Mouse (Mus musculus) G1E (cell line): ENCODE measurements at regions not wholly inside any gene's neighbourhood (a gene's known extent, or its start where the extent isn't known, plus 50 kb on each side); places are given as distances from the start of the nearest gene placed in this dataset.

Source experiments
- ATAC-seq: 2 replicates; pipeline ENCODE4 v1.8.0; 2016; ENCODE audit warnings: mild to moderate bottlenecking; ENCODE audit not compliant: insufficient number of reproducible peaks, poor library complexity, low FRiP score, severe bottlenecking; ENCODE audit errors: extremely low read depth
- DNase-seq: peaks from one replicate; pipeline ENCODE4 v3.0.0; 2012; ENCODE audit warnings: low spot score
- H3K27me3 ChIP-seq: 2 replicates; pipeline ENCODE4 v1.6.1; 2012; ENCODE audit warnings: mild to moderate bottlenecking, low read length, inconsistent platforms; ENCODE audit not compliant: insufficient read depth
- H3K36me3 ChIP-seq: replicated peaks from 2 replicates; pipeline ENCODE3; 2012; ENCODE audit warnings: mild to moderate bottlenecking, inconsistent platforms
- H3K4me1 ChIP-seq: 2 replicates; pipeline ENCODE4 v1.6.1; 2012; ENCODE audit warnings: low read depth, low read length, inconsistent platforms, mixed read lengths; ENCODE audit not compliant: insufficient read depth
- H3K4me3 ChIP-seq: 2 replicates; pipeline ENCODE4 v1.5.1; 2012; ENCODE audit warnings: low read depth, mild to moderate bottlenecking, inconsistent platforms, low read length, moderate library complexity, mixed read lengths
- H3K9me3 ChIP-seq: replicated peaks from 2 replicates; pipeline ENCODE4 v1.6.1; 2012; ENCODE audit warnings: inconsistent platforms
- CTCF ChIP-seq: IDR thresholded peaks from 2 replicates; pipeline ENCODE4 v1.5.1; 2012; ENCODE audit warnings: low read depth, low read length, inconsistent platforms, mixed read lengths
- GATA1 ChIP-seq: IDR thresholded peaks from 2 replicates; pipeline ENCODE4 v1.6.1; 2012; ENCODE audit warnings: borderline replicate concordance, low read length, inconsistent platforms, mixed read lengths
- GATA2 ChIP-seq: IDR thresholded peaks from 2 replicates; pipeline ENCODE4 v1.6.1; 2012; ENCODE audit warnings: low read depth, low read length, inconsistent platforms, borderline replicate concordance
- POLR2AphosphoS5 ChIP-seq: IDR thresholded peaks from 2 replicates; pipeline ENCODE4 v1.6.1; 2012; ENCODE audit warnings: low read depth, low read length, inconsistent platforms; ENCODE audit not compliant: insufficient replicate concordance
- TAL1 ChIP-seq: conservative IDR thresholded peaks from 2 replicates; pipeline ENCODE4 v1.6.1; 2012; ENCODE audit warnings: low read depth, low read length, inconsistent platforms, mixed read lengths

GRCm38 (mm10) chr5:101558279-101558987 is 106.4 kb downstream of the Nkx6-1 start:
- no peaks in the 10 kb centered on the region for H3K27me3 ChIP-seq
- H3K36me3 ChIP-seq = no peaks in the 10 kb centered on the region
- no peak for DNase-seq
- peaks cover 32% of the 10 kb centered on the region for H3K9me3 ChIP-seq
- TF ChIP-seq GATA1 = no peak
- TF ChIP-seq POLR2AphosphoS5 = no peak
- no peak for TF ChIP-seq TAL1
- TF ChIP-seq GATA2 = no peak
- no peak for TF ChIP-seq CTCF
- no peaks in the 10 kb centered on the region for H3K4me1 ChIP-seq
- ATAC-seq = no peak
- H3K4me3 ChIP-seq = no peak overlapping the region

DNA sequence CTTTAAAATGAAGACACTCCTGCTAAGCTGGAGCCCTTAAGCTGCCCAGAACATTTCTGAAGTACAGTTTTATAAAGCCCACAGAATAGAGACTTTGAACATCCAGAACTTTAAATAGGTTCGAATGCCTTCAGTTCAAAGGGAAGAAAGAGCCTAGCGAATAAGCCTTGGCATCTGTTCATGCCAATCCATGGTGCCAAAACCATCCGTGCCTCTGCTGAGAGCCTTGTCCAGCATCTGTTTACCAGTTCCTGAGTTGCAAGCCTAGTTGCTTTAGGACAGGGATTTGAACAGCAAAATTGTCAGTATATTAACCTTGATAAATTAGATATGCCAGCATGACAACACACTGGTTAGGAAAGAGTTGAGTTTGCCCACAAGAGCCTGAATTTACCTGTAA is 107.6 kb downstream of the Nkx6-1 start:
- Histone ChIP-seq H3K4me1 (no peaks in the 10 kb centered on the region), H3K36me3 (no peaks in the 10 kb centered on the region), H3K9me3 (peaks cover 34% of the 10 kb centered on the region), H3K27me3 (no peaks in the 10 kb centered on the region), H3K4me3 (no peak overlapping the region)
- DNase-seq = no peak
- no peak for ATAC-seq
- no peak for TF ChIP-seq POLR2AphosphoS5
- TF ChIP-seq GATA2 = no peak
- no peak for TF ChIP-seq CTCF
- TF ChIP-seq TAL1 = no peak
- no peak for TF ChIP-seq GATA1

DNA sequence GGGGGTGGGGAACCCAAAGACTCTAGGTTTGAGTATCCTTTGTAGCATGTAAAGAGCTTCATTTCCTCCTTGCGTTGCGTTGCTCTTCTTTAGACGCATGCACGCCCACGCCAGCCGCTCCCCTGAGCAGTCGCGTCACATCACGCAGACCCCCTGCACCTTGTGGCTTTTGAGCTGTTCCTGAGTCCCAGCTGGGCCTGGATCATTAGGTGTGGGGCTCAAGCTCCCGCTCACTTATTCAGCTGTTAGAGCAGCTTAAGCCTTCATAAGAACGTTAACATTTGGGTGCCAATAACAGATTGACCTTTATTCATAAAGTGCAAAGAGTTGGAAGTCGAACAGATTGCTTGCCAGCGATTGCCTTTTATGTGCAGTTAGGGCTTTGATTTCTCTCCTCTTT is 121.5 kb downstream of the Nkx6-1 start:
- TF ChIP-seq GATA2 (no peak), POLR2AphosphoS5 (no peak)
- H3K36me3 ChIP-seq = no peaks in the 10 kb centered on the region
- H3K9me3 ChIP-seq = peaks cover 47% of the 10 kb centered on the region
- H3K4me3 ChIP-seq = no peak overlapping the region
- ATAC-seq (no peak), DNase-seq (no peak)
- no peaks in the 10 kb centered on the region for H3K4me1 ChIP-seq
- no peaks in the 10 kb centered on the region for H3K27me3 ChIP-seq

DNA sequence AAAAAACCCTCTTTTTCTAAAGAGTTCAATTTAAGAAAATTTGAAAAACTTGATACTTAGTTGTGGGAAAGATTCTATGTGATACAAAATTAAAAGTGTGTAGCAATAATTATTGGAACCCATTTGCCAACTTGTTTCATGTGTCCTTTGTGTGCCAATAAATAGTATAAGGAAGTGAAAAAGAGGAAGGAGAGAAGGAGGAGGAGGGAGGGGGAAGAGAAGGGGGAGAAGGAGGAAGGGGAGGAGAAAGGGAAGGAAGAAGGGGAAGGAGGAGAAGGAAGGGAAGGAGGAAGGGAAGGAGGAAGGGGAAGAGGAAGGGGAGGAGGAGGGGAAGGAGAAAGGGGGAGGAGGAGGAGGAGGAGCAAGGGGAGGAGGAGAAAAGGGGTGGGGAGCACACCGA is 125.0 kb downstream of the Nkx6-1 start:
- H3K36me3 ChIP-seq = no peaks in the 10 kb centered on the region
- TF ChIP-seq CTCF (no peak), POLR2AphosphoS5 (no peak), GATA2 (no peak), GATA1 (no peak), TAL1 (no peak)
- no peaks in the 10 kb centered on the region for H3K27me3 ChIP-seq
- peaks cover 59% of the 10 kb centered on the region for H3K9me3 ChIP-seq
- H3K4me3 ChIP-seq = no peak overlapping the region
- no peaks in the 10 kb centered on the region for H3K4me1 ChIP-seq
- ATAC-seq (no peak), DNase-seq (no peak)

- ATAC-seq = no peak
- H3K4me3 ChIP-seq = no peak overlapping the region
- peaks cover 61% of the 10 kb centered on the region for H3K9me3 ChIP-seq
- no peak for DNase-seq
- H3K4me1 ChIP-seq = no peaks in the 10 kb centered on the region
- H3K36me3 ChIP-seq = no peaks in the 10 kb centered on the region
- TF ChIP-seq POLR2AphosphoS5 = no peak
- no peak for TF ChIP-seq CTCF
- no peak for TF ChIP-seq GATA2
- TF ChIP-seq GATA1 = no peak
- TF ChIP-seq TAL1 = no peak
- H3K27me3 ChIP-seq = no peaks in the 10 kb centered on the region
Observed at GRCm38 (mm10) chr5:101539254-101539549, 125.6 kb downstream of the Nkx6-1 start.

DNA sequence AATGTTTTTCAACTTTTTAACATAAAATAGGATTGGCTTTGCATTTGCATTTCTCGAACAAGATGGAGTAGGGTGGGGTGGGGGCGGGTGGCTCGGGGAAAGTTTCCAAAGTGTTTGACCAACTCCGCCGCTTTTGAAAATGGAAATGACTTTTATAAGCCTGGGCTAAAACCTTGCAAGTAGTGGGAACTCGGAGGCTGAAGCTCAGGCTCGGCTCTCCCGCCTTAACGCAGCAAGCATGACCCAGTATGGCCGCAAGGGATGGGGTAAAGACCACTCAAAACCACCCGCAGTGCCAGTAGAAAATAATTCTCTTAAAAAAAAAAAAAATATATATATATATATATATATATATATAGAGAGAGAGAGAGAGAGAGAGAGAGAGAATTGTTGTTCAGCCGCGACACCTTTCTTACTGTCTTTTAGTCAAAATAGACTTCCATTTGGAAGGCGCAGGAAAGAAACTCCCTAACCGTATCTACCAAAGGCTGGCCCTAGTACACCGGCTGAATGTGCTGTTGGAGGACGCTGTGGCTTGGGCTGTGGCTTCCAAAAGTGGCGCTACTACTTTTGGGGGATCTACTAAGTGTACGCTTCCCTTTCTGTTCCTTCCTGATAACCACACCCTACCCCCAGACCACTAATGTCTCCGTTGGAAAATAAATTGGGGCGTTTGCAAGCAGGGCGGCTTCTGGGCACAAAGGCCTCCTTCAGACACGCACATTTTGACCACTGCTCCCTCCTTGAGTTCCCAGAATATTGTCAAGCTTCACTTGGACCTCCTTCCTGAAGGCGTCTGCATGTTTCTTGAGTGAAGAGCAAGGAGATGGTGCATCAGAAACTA is 126.2 kb downstream of the Nkx6-1 start:
- no peaks in the 10 kb centered on the region for H3K4me1 ChIP-seq
- DNase-seq (no peak), ATAC-seq (no peak)
- H3K27me3 ChIP-seq = no peaks in the 10 kb centered on the region
- no peaks in the 10 kb centered on the region for H3K36me3 ChIP-seq
- peaks cover 62% of the 10 kb centered on the region for H3K9me3 ChIP-seq
- no peak for TF ChIP-seq TAL1
- TF ChIP-seq GATA1 = no peak
- no peak for TF ChIP-seq GATA2
- TF ChIP-seq CTCF = no peak
- no peak for TF ChIP-seq POLR2AphosphoS5
- H3K4me3 ChIP-seq = no peak overlapping the region
